ENCODE assay signal across 9 mouse cellular contexts in the genomic region with DNA sequence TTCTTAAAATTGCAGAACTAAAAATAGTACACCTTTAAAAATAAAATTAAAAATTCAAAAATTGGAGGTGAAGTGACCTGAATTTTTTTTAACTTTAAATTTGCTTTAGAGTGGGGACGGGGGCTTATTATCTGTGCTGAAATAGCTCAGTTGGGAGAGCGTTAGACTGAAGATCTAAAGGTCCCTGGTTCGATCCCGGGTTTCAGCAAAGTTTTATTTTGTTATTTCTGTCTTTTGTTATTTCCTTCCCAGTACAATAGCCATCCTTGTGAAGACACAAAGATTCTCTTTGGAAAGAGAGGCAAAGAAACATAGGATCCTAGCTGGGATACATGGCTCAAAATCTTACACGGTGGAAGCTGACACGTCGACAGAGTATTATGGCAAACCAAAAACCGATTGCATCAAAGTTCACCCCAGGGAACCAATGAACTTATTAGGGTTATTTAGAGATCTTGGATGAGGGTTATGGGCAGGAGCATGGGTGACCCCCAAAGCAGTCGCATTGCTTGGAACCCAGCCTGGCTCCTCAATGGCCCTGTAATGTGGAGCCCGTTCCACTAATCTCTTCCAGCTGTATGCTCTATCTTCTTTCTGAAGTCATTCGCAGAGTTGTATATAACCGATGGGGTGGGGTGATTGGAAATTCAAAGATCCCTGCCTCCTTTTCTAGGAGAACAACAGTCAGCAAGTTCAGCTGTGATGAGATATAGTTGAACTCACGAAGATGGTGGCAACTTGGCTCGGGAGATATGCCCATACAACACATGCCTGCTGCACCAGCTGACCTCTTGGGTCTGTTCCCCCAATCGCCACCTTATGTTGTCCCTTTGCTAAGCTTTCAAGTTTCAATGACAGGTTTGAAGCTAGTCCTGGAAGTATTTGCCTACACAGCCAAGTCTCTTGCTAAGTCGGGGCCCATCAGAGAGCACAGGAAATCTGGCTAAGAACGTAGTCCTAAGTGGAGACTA. TPM values are rescaled to one million over a fixed set of nuclear protein-coding genes. Genes with fewer than 3 reads are reported as not detected.
A peak's percentile ranks its signal among the peaks of the same experiment; 100 is the strongest.
DNase-seq lines count a peak whose midpoint lies in the region; ATAC-seq lines count a peak whose summit lies in the region.
"Had no signal": no experiment of that assay in that cellular context is flagged by ENCODE, and none has a peak within 500 bp of the region (broad histone marks: within the 10 kb centered on the region; RNA-seq: fewer than 3 reads in every experiment).

No protein-coding gene starts in this region.

- intact Hi-C loops in heart, postnatal 10 days (cut with DNase I): loop anchor here (5.0 kb wide), 1 partner anchor 396 kb away; no protein-coding TSS in a partner anchor

- no peak overlapping the region for H3K4me3 ChIP-seq in heart, embryonic 14.5 days (ENCODE audit: control insufficient read depth in 1 of 2, insufficient read depth in 1 of 2, low read depth in 1 of 2, low read length in 2 of 2)
- H3K4me3 ChIP-seq in hindbrain, embryonic 15.5 days: peak overlapping the region; percentile 53
- no peak overlapping the region for H3K4me3 ChIP-seq in neural tube, embryonic 12.5 days

- no peaks in the 10 kb centered on the region for H3K27me3 ChIP-seq in heart, embryonic 14.5 days (ENCODE audit: control insufficient read depth, insufficient read depth, low read length)
- H3K27me3 ChIP-seq in hindbrain, embryonic 15.5 days: no peaks in the 10 kb centered on the region
- no peaks in the 10 kb centered on the region for H3K27me3 ChIP-seq in neural tube, embryonic 12.5 days (replicated peaks)

- H3K9ac ChIP-seq in heart, embryonic 14.5 days (ENCODE audit: low read length): no peak overlapping the region
- no peak overlapping the region for H3K9ac ChIP-seq in hindbrain, embryonic 15.5 days
- H3K9ac ChIP-seq in neural tube, embryonic 12.5 days: no peak overlapping the region

- peaks cover 6 to 27% of the 10 kb centered on the region in 2 experiments for H3K4me1 ChIP-seq in heart, embryonic 14.5 days (ENCODE audit: control insufficient read depth in 2 of 2, insufficient read depth in 2 of 2, low read length in 2 of 2)
- peaks cover 22% of the 10 kb centered on the region for H3K4me1 ChIP-seq in hindbrain, embryonic 15.5 days (replicated peaks)
- H3K4me1 ChIP-seq in neural tube, embryonic 12.5 days: peaks cover 4% of the 10 kb centered on the region; the same call in 1 of the 2 replicates

- H3K4me2 ChIP-seq in heart, embryonic 14.5 days (ENCODE audit: low read length): peak overlapping the region; percentile 78
- H3K4me2 ChIP-seq in hindbrain, embryonic 15.5 days: peak overlapping the region; percentile 82
- H3K4me2 ChIP-seq in neural tube, embryonic 12.5 days (replicated peaks): 0 out of 2 replicates have a peak overlapping the region, but pooled peaks have one; percentile 6

- no peaks in the 10 kb centered on the region for H3K9me3 ChIP-seq in heart, embryonic 14.5 days (ENCODE audit: control insufficient read depth, low read length)
- H3K9me3 ChIP-seq in hindbrain, embryonic 15.5 days: no peaks in the 10 kb centered on the region
- no peaks in the 10 kb centered on the region for H3K9me3 ChIP-seq in neural tube, embryonic 12.5 days

- ATAC-seq in heart, embryonic 14.5 days (ENCODE audit: insufficient number of reproducible peaks, insufficient read depth, low FRiP score, low read depth): no peak
- no peak for ATAC-seq in hindbrain, embryonic 15.5 days (ENCODE audit: low FRiP score, low read depth)
- no peak for ATAC-seq in neural tube, embryonic 12.5 days (ENCODE audit: low FRiP score, low read depth)

- no peaks in the 10 kb centered on the region for H3K36me3 ChIP-seq in heart, embryonic 14.5 days (ENCODE audit: control insufficient read depth, insufficient read depth, low read length)
- H3K36me3 ChIP-seq in hindbrain, embryonic 15.5 days: no peaks in the 10 kb centered on the region
- H3K36me3 ChIP-seq in neural tube, embryonic 12.5 days: no peaks in the 10 kb centered on the region

- DNase-seq in heart, postnatal 10 days: no peak
- DNase-seq in ZHBTc4 (ENCODE audit: low read depth, low spot score): peak; percentile 55
- DNase-seq in thymus, adult 18-20 months: no peak
- DNase-seq in urinary bladder, postnatal 36 days (ENCODE audit: low spot score in 2 of 2): no peak
- DNase-seq in kidney, adult 18-20 months: no peak

- WGBS in heart, embryonic 14.5 days: 25% methylated on average over 17 of the region's 17 CpGs
- 23% methylated on average over 17 of the region's 17 CpGs for WGBS in hindbrain, embryonic 15.5 days
- WGBS in neural tube, embryonic 12.5 days: 23% methylated on average over 17 of the region's 17 CpGs

- peak overlapping the region; percentile 5 to 55; a peak in 2 of 4 replicates for H3K27ac ChIP-seq in heart, embryonic 14.5 days (replicated peaks in 1 of 2; ENCODE audit: control insufficient read depth in 1 of 2, insufficient read depth in 1 of 2, low read depth in 2 of 2, low read length in 2 of 2)
- peak overlapping the region; percentile 53 for H3K27ac ChIP-seq in hindbrain, embryonic 15.5 days (replicated peaks)
- H3K27ac ChIP-seq in neural tube, embryonic 12.5 days: no peak overlapping the region
- H3K27ac ChIP-seq: macrophage had no signal

RNA-seq across cellular contexts. Expression of a gene that starts 32.4 kb away (rescaled TPM):
- polyA plus RNA-seq in heart, embryonic 14.5 days (2014; fragmentation: Nextera tagmentation; extraction: Ambion mirVana): not detected in 2 replicates
- total RNA-seq in heart, postnatal 10 days (2021): not detected
- not detected in 2 replicates for polyA plus RNA-seq in hindbrain, embryonic 15.5 days (2015; fragmentation: Nextera tagmentation; extraction: Ambion mirVana)
- polyA plus RNA-seq in neural tube, embryonic 12.5 days (2016; fragmentation: Nextera tagmentation; extraction: Ambion mirVana): not detected in 2 replicates
- polyA plus RNA-seq: macrophage had no signal

RNA-seq across cellular contexts. Expression of a gene that starts 43.0 kb away (rescaled TPM):
- 10.8 and 11.4 TPM in 2 replicates for polyA plus RNA-seq in heart, embryonic 14.5 days (2014; fragmentation: Nextera tagmentation; extraction: Ambion mirVana)
- total RNA-seq in heart, postnatal 10 days (2021): 10 to 100 TPM; 74.0 to 83.6 TPM
- polyA plus RNA-seq in hindbrain, embryonic 15.5 days (2015; fragmentation: Nextera tagmentation; extraction: Ambion mirVana): 3.4 and 3.7 TPM in 2 replicates
- 5.1 TPM in 2 replicates for polyA plus RNA-seq in neural tube, embryonic 12.5 days (2016; fragmentation: Nextera tagmentation; extraction: Ambion mirVana)

RNA-seq across cellular contexts. Expression of a gene that starts 53.8 kb away (rescaled TPM):
- polyA plus RNA-seq in heart, embryonic 14.5 days (2014; fragmentation: Nextera tagmentation; extraction: Ambion mirVana): not detected in 2 replicates
- total RNA-seq in heart, postnatal 10 days (2021): not detected
- not detected in 2 replicates for polyA plus RNA-seq in hindbrain, embryonic 15.5 days (2015; fragmentation: Nextera tagmentation; extraction: Ambion mirVana)
- polyA plus RNA-seq in neural tube, embryonic 12.5 days (2016; fragmentation: Nextera tagmentation; extraction: Ambion mirVana): not detected in 2 replicates
- polyA plus RNA-seq: macrophage had no signal

Comparison
In these comparisons a context has a peak if more than half of its experiments do, and no peak if none do; other contexts are left out.
1. H3K4me2 ChIP-seq: peak in every context shown above with its lines; median percentile 82 in hindbrain, embryonic 15.5 days; 78 in heart, embryonic 14.5 days; 6 in neural tube, embryonic 12.5 days.